Mouse (Mus musculus): ENCODE data around the gene Tbc1d30. TPM values are rescaled to one million over a fixed set of nuclear protein-coding genes. Genes with fewer than 3 reads are reported as not detected.

The Tbc1d30 gene
- polyA plus RNA-seq, 1 experiment from 2014 or later = 2.8 TPM

- Histone ChIP-seq H3K36me3 (ENCODE audit: control insufficient read depth, insufficient read depth, low read length) (peaks cover 8% of the 10 kb centered on the region), H3K9ac (ENCODE audit: low read length) (no peak overlapping the region), H3K4me1 (ENCODE audit: control insufficient read depth, insufficient read depth, low read length) (no peaks in the 10 kb centered on the region), H3K4me2 (no peak overlapping the region), H3K9me3 (ENCODE audit: control insufficient read depth, low read length) (no peaks in the 10 kb centered on the region), H3K27me3 (ENCODE audit: control insufficient read depth, insufficient read depth, low read length) (no peaks in the 10 kb centered on the region), H3K27ac (ENCODE audit: low read depth, low read length) (no peak overlapping the region), H3K4me3 (ENCODE audit: low read depth, low read length) (no peak overlapping the region)
- WGBS = 94% methylated on average over 13 of the region's 13 CpGs
- ATAC-seq (ENCODE audit: low FRiP score) (no peak), DNase-seq (ENCODE audit: low spot score, missing footprints) (no peak)
These were observed 33.6 kb upstream of the Tbc1d30 start for GRCm38 (mm10) chr10:121384710-121385109.

DNA sequence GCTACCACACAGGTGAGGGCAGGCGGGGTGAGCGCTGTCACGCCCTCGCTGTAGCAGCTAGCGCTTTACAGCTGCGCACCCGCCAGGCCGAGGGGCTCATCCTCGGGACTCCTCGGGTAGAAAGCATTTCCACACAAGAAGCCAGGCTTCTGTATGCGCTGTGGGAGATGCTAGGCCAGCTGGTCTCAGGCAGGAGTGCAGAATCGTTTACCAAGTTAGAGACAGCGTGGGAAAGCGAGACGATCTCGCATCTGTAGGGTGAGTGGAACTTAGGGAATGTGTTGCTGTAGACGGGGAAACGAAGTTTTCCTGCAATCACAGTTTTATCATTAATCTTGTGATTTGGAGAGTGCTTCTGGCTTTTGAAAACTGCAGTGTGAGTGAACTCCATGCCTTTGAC, 30.2 kb upstream of the Tbc1d30 start:
- no peaks in the 10 kb centered on the region for H3K9me3 ChIP-seq (ENCODE audit: control insufficient read depth, low read length)
- ATAC-seq (ENCODE audit: low FRiP score) (no peak), DNase-seq (ENCODE audit: low spot score, missing footprints) (no peak)
- no peak overlapping the region for H3K4me2 ChIP-seq
- no peaks in the 10 kb centered on the region for H3K4me1 ChIP-seq (ENCODE audit: control insufficient read depth, insufficient read depth, low read length)
- H3K9ac ChIP-seq (ENCODE audit: low read length) = no peak overlapping the region
- no peak overlapping the region for H3K27ac ChIP-seq (ENCODE audit: low read depth, low read length)
- peaks cover 17% of the 10 kb centered on the region for H3K36me3 ChIP-seq (ENCODE audit: control insufficient read depth, insufficient read depth, low read length)
- 96% methylated on average over 18 of the region's 18 CpGs for WGBS
- H3K27me3 ChIP-seq (ENCODE audit: control insufficient read depth, insufficient read depth, low read length) = no peaks in the 10 kb centered on the region
- no peak overlapping the region for H3K4me3 ChIP-seq (ENCODE audit: low read depth, low read length)

GRCm38 (mm10) chr10:121379387-121379786, 28.3 kb upstream of the Tbc1d30 start:
- WGBS = 96% methylated on average over 3 of the region's 3 CpGs
- H3K4me1 ChIP-seq (ENCODE audit: control insufficient read depth, insufficient read depth, low read length) = no peaks in the 10 kb centered on the region
- ATAC-seq (ENCODE audit: low FRiP score) (no peak), DNase-seq (ENCODE audit: low spot score, missing footprints) (no peak)
- H3K4me2 ChIP-seq = no peak overlapping the region
- no peak overlapping the region for H3K9ac ChIP-seq (ENCODE audit: low read length)
- H3K27ac ChIP-seq (ENCODE audit: low read depth, low read length) = no peak overlapping the region
- H3K36me3 ChIP-seq (ENCODE audit: control insufficient read depth, insufficient read depth, low read length) = peaks cover 17% of the 10 kb centered on the region
- H3K27me3 ChIP-seq (ENCODE audit: control insufficient read depth, insufficient read depth, low read length) = no peaks in the 10 kb centered on the region
- H3K9me3 ChIP-seq (ENCODE audit: control insufficient read depth, low read length) = no peaks in the 10 kb centered on the region
- H3K4me3 ChIP-seq (ENCODE audit: low read depth, low read length) = no peak overlapping the region

DNA sequence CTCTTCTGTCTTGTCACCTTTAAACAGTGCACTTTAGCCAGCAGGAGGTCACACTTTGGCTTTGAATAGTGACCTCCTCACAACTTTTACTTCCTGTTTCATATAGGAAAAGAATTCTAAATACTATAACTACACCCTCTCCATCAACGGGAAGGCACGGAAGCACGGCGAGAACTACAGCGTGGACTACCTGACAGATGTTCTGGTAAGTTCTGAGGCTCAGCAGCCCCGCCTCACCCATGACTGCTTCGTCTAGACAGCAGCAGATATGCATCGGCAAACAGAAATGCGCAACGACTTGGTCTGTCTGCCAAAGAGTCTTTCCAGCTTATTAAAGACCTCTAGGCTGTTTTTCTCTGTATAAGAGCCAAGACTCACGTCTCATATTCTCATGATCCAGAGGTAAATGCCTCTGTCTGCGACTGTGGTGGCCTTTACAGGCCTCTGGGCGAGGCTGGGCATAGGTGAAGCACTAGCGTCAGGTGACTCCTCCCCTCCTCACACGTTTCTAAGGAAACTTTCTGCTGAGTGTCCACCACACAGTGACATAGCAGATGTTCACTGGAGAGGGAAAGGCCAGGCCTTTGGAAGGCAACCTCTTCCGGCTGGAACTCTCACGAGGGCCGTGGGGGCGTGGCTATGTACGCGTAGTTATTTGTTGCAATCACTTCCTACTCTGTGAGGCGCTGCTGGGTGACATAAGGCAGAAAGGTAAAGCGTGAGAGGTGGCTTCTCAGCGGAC, 25.6 kb upstream of the Tbc1d30 start:
- no peak overlapping the region for H3K27ac ChIP-seq (ENCODE audit: low read depth, low read length)
- H3K4me3 ChIP-seq (ENCODE audit: low read depth, low read length) = no peak overlapping the region
- 93% methylated on average over 24 of the region's 24 CpGs for whole genome bisulfite sequencing
- DNase-seq (ENCODE audit: low spot score, missing footprints) = no peak
- H3K27me3 ChIP-seq (ENCODE audit: control insufficient read depth, insufficient read depth, low read length) = no peaks in the 10 kb centered on the region
- H3K4me1 ChIP-seq (ENCODE audit: control insufficient read depth, insufficient read depth, low read length) = no peaks in the 10 kb centered on the region
- H3K9ac ChIP-seq (ENCODE audit: low read length) = no peak overlapping the region
- no peak for ATAC-seq (ENCODE audit: low FRiP score)
- H3K9me3 ChIP-seq (ENCODE audit: control insufficient read depth, low read length) = no peaks in the 10 kb centered on the region
- peaks cover 17% of the 10 kb centered on the region for H3K36me3 ChIP-seq (ENCODE audit: control insufficient read depth, insufficient read depth, low read length)
- H3K4me2 ChIP-seq = no peak overlapping the region

DNA sequence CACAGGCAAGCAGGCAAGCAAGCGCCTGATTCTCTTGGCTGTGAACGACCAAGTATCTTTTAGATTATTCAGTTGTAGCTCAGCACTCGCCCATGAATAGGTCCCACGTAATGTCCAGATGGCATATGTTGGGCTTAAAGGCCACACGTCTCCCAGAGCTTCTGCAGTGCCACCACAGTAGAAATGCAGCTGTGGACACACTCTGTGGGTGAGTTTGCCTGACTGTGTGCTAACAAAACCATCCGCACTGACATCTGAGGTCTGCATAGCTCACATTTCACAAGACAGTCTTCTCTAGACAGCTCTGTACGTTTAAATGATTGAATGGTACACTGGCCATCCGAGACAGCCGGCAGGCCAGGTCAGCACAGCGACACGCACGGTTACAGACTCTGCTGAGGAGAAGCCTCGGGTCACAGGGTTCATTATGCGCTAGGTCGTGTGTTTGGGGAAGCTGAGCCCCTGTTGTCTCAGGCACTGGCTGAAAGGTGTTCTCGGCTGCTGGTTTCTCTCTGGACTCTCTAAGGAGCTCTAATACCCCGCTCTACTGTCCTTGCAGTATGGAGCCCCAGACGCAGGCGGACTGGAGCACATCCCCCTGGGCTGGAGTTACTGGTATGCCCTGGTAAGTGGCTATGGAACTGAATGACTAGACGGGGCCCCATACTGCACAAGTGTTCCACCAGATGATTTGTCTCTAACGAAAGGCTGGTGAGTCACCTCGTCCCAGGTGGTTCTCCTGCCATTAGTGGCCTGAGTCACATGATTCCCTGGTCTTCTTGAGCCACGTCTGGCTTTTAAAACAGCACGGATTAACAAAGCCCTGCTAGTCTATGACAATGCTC, 24.8 kb upstream of the Tbc1d30 start:
- Histone ChIP-seq H3K27me3 (ENCODE audit: control insufficient read depth, insufficient read depth, low read length) (no peaks in the 10 kb centered on the region), H3K27ac (ENCODE audit: low read depth, low read length) (no peak overlapping the region), H3K9ac (ENCODE audit: low read length) (no peak overlapping the region), H3K36me3 (ENCODE audit: control insufficient read depth, insufficient read depth, low read length) (peaks cover 14% of the 10 kb centered on the region), H3K4me3 (ENCODE audit: low read depth, low read length) (no peak overlapping the region), H3K9me3 (ENCODE audit: control insufficient read depth, low read length) (no peaks in the 10 kb centered on the region), H3K4me1 (ENCODE audit: control insufficient read depth, insufficient read depth, low read length) (no peaks in the 10 kb centered on the region), H3K4me2 (no peak overlapping the region)
- ATAC-seq (ENCODE audit: low FRiP score) (no peak), DNase-seq (ENCODE audit: low spot score, missing footprints) (no peak)
- 84% methylated on average over 24 of the region's 24 CpGs for WGBS

GRCm38 (mm10) chr10:121374693-121375620, 23.9 kb upstream of the Tbc1d30 start:
- DNase-seq (ENCODE audit: low spot score, missing footprints) = no peak
- H3K27me3 ChIP-seq (ENCODE audit: control insufficient read depth, insufficient read depth, low read length) = no peaks in the 10 kb centered on the region

GRCm38 (mm10) chr10:121374013-121374412, 22.9 kb upstream of the Tbc1d30 start:
- no peaks in the 10 kb centered on the region; the same call in 1 of the 2 replicates for H3K9me3 ChIP-seq (ENCODE audit: control insufficient read depth, low read length)
- H3K4me3 ChIP-seq (ENCODE audit: low read depth, low read length) = no peak overlapping the region
- H3K4me2 ChIP-seq = no peak overlapping the region
- WGBS = 83% methylated on average over 12 of the region's 12 CpGs
- peaks cover 11% of the 10 kb centered on the region; the same call in 1 of the 2 replicates for H3K36me3 ChIP-seq (ENCODE audit: control insufficient read depth, insufficient read depth, low read length)
- H3K27me3 ChIP-seq (ENCODE audit: control insufficient read depth, insufficient read depth, low read length) = no peaks in the 10 kb centered on the region
- ATAC-seq (ENCODE audit: low FRiP score) = no peak
- no peak for DNase-seq (ENCODE audit: low spot score, missing footprints)
- H3K4me1 ChIP-seq (ENCODE audit: control insufficient read depth, insufficient read depth, low read length) = no peaks in the 10 kb centered on the region
- no peak overlapping the region for H3K9ac ChIP-seq (ENCODE audit: low read length)
- H3K27ac ChIP-seq (ENCODE audit: low read depth, low read length) = no peak overlapping the region

More at GRCm38 (mm10) chr10:121374693-121375620, 23.9 kb upstream of the Tbc1d30 start:
- no peak overlapping the region for H3K4me3 ChIP-seq (ENCODE audit: low read depth, low read length)
- peaks cover 15% of the 10 kb centered on the region for H3K36me3 ChIP-seq (ENCODE audit: control insufficient read depth, insufficient read depth, low read length)
- ATAC-seq (ENCODE audit: low FRiP score) = no peak
- no peak overlapping the region for H3K4me2 ChIP-seq
- no peak overlapping the region for H3K27ac ChIP-seq (ENCODE audit: low read depth, low read length)
- no peaks in the 10 kb centered on the region for H3K4me1 ChIP-seq (ENCODE audit: control insufficient read depth, insufficient read depth, low read length)
- 93% methylated on average over 17 of the region's 17 CpGs for WGBS
- no peak overlapping the region for H3K9ac ChIP-seq (ENCODE audit: low read length)
- H3K9me3 ChIP-seq (ENCODE audit: control insufficient read depth, low read length) = no peaks in the 10 kb centered on the region; the same call in 1 of the 2 replicates

GRCm38 (mm10) chr10:121370777-121371176, 19.7 kb upstream of the Tbc1d30 start:
- 88% methylated on average over 6 of the region's 6 CpGs for WGBS
- peaks cover 4% of the 10 kb centered on the region; the same call in 1 of the 2 replicates for H3K36me3 ChIP-seq (ENCODE audit: control insufficient read depth, insufficient read depth, low read length)
- no peak for ATAC-seq (ENCODE audit: low FRiP score)

More at GRCm38 (mm10) chr10:121370777-121371176, 19.7 kb upstream of the Tbc1d30 start:
- Histone ChIP-seq H3K4me1 (ENCODE audit: control insufficient read depth, insufficient read depth, low read length) (peaks cover 6% of the 10 kb centered on the region), H3K4me3 (ENCODE audit: low read depth, low read length) (no peak overlapping the region), H3K9ac (ENCODE audit: low read length) (no peak overlapping the region), H3K4me2 (no peak overlapping the region), H3K9me3 (ENCODE audit: control insufficient read depth, low read length) (no peaks in the 10 kb centered on the region; the same call in 1 of the 2 replicates), H3K27me3 (ENCODE audit: control insufficient read depth, insufficient read depth, low read length) (no peaks in the 10 kb centered on the region), H3K27ac (ENCODE audit: low read depth, low read length) (no peak overlapping the region)
- no peak for DNase-seq (ENCODE audit: low spot score, missing footprints)
